Mouse (Mus musculus): ENCODE results near the gene Fbxl16. TPM values are rescaled to one million over a fixed set of nuclear protein-coding genes. Genes with fewer than 3 reads are reported as not detected.

Gene Fbxl16
- polyA plus RNA-seq (2014; fragmentation: Nextera tagmentation; extraction: Ambion mirVana) = 37.2 and 39.8 TPM in 2 replicates

GRCm38 (mm10) chr17:25808789-25809605, at the start of gene Fbxl16:
Gene Fbxl16, plus strand, starts transcription at chr17:25809085.
- H3K27me3 ChIP-seq (ENCODE audit: control insufficient read depth, insufficient read depth, low read length) = no peaks in the 10 kb centered on the region
- peak within 1 kb of the TSS; percentile 99 for H3K27ac ChIP-seq (replicated peaks; ENCODE audit: low read depth, low read length)
- H3K9ac ChIP-seq (replicated peaks; ENCODE audit: low read length) = peak within 1 kb of the TSS; percentile 96
- no peaks in the 10 kb centered on the region for H3K36me3 ChIP-seq (ENCODE audit: control insufficient read depth, insufficient read depth, low read length)
- DNase-seq = peak; percentile 98
- WGBS = under 1% methylated on average over 100 of the region's 100 CpGs
- H3K4me3 ChIP-seq (replicated peaks; ENCODE audit: low read depth, low read length) = peak within 1 kb of the TSS; percentile 86
- peak; percentile 90 for ATAC-seq (ENCODE audit: low FRiP score, low TSS enrichment)
- H3K9me3 ChIP-seq (ENCODE audit: control insufficient read depth, low read length) = no peaks in the 10 kb centered on the region
- H3K4me2 ChIP-seq (ENCODE audit: low read length) = peak within 1 kb of the TSS; percentile 95
- peaks cover 42% of the 10 kb centered on the region for H3K4me1 ChIP-seq (ENCODE audit: control insufficient read depth, insufficient read depth, low read length)

DNA sequence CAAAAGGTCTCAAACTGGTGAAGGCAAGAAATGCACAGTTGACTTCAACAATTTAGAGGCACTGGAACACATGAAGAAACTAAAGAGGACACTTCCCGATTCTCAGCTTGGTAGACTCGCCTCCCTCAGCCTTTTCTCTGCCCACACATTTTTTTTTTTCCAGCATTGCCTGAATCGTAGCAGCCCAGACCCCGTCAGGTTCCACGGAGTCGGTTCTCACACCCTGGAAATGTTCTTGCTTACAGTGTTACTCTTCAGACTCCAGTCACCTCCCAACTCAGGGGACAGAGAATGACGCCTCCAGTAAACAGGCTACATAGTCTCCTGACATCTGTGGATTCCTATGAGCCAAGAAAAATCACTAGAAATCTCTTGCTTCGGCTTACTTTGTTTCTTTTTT, 48.7 kb upstream of the Fbxl16 start:
- Histone ChIP-seq H3K9ac (replicated peaks; ENCODE audit: low read length) (no peak overlapping the region), H3K27me3 (ENCODE audit: control insufficient read depth, insufficient read depth, low read length) (no peaks in the 10 kb centered on the region), H3K4me3 (replicated peaks; ENCODE audit: low read depth, low read length) (no peak overlapping the region), H3K4me1 (ENCODE audit: control insufficient read depth, insufficient read depth, low read length) (no peaks in the 10 kb centered on the region), H3K4me2 (ENCODE audit: low read length) (no peak overlapping the region), H3K27ac (replicated peaks; ENCODE audit: low read depth, low read length) (no peak overlapping the region), H3K9me3 (ENCODE audit: control insufficient read depth, low read length) (no peaks in the 10 kb centered on the region), H3K36me3 (ENCODE audit: control insufficient read depth, insufficient read depth, low read length) (no peaks in the 10 kb centered on the region)
- ATAC-seq (ENCODE audit: low FRiP score, low TSS enrichment) = no peak
- WGBS = 80% methylated on average over 8 of the region's 8 CpGs
- DNase-seq = no peak

GRCm38 (mm10) chr17:25761561-25761970, 47.3 kb upstream of the Fbxl16 start:
- H3K4me1 ChIP-seq (ENCODE audit: control insufficient read depth, insufficient read depth, low read length) = no peaks in the 10 kb centered on the region
- no peak for ATAC-seq (ENCODE audit: low FRiP score, low TSS enrichment)
- 22% methylated on average over 4 of the region's 4 CpGs for WGBS
- H3K9ac ChIP-seq (replicated peaks; ENCODE audit: low read length) = no peak overlapping the region
- no peak overlapping the region for H3K4me3 ChIP-seq (replicated peaks; ENCODE audit: low read depth, low read length)
- no peak overlapping the region for H3K4me2 ChIP-seq (ENCODE audit: low read length)
- H3K9me3 ChIP-seq (ENCODE audit: control insufficient read depth, low read length) = no peaks in the 10 kb centered on the region
- no peak for DNase-seq
- no peaks in the 10 kb centered on the region for H3K36me3 ChIP-seq (ENCODE audit: control insufficient read depth, insufficient read depth, low read length)
- no peaks in the 10 kb centered on the region for H3K27me3 ChIP-seq (ENCODE audit: control insufficient read depth, insufficient read depth, low read length)
- H3K27ac ChIP-seq (replicated peaks; ENCODE audit: low read depth, low read length) = no peak overlapping the region

DNA sequence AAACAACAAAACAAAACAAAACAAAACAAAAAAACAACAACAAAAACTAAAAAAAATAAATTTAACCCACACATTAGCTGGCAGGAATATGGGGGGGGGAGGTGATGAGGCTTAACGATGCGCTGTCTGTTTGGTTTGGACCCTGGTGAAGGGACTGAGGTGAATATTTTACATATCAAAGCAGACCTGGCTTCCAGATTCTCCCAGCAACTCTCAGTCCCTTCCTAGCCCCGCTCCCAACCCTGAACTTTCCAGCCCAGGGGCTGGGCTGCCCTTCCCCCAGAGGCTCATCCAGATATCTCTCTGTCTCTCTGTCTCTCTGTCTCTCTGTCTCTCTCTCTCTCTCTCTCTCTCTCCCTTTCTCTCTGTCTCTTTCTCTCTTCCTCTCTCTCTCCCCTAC, 46.3 kb upstream of the Fbxl16 start:
- H3K9ac ChIP-seq (replicated peaks; ENCODE audit: low read length) = no peak overlapping the region
- H3K4me2 ChIP-seq (ENCODE audit: low read length) = no peak overlapping the region
- no peaks in the 10 kb centered on the region for H3K27me3 ChIP-seq (ENCODE audit: control insufficient read depth, insufficient read depth, low read length)
- ATAC-seq (ENCODE audit: low FRiP score, low TSS enrichment) (no peak), DNase-seq (no peak)
- H3K4me3 ChIP-seq (replicated peaks; ENCODE audit: low read depth, low read length) = no peak overlapping the region
- no peak overlapping the region for H3K27ac ChIP-seq (replicated peaks; ENCODE audit: low read depth, low read length)
- H3K36me3 ChIP-seq (ENCODE audit: control insufficient read depth, insufficient read depth, low read length) = no peaks in the 10 kb centered on the region
- H3K9me3 ChIP-seq (ENCODE audit: control insufficient read depth, low read length) = no peaks in the 10 kb centered on the region
- WGBS = 16% methylated on average over 3 of the region's 3 CpGs
- no peaks in the 10 kb centered on the region for H3K4me1 ChIP-seq (ENCODE audit: control insufficient read depth, insufficient read depth, low read length)

- Histone ChIP-seq H3K4me3 (replicated peaks; ENCODE audit: low read depth, low read length) (no peak overlapping the region), H3K9me3 (ENCODE audit: control insufficient read depth, low read length) (no peaks in the 10 kb centered on the region), H3K27ac (replicated peaks; ENCODE audit: low read depth, low read length) (no peak overlapping the region), H3K27me3 (ENCODE audit: control insufficient read depth, insufficient read depth, low read length) (no peaks in the 10 kb centered on the region), H3K4me2 (ENCODE audit: low read length) (no peak overlapping the region), H3K4me1 (ENCODE audit: control insufficient read depth, insufficient read depth, low read length) (no peaks in the 10 kb centered on the region), H3K9ac (replicated peaks; ENCODE audit: low read length) (no peak overlapping the region), H3K36me3 (ENCODE audit: control insufficient read depth, insufficient read depth, low read length) (no peaks in the 10 kb centered on the region)
- 52% methylated on average over 5 of the region's 5 CpGs for WGBS
- DNase-seq (peak; percentile 57), ATAC-seq (ENCODE audit: low FRiP score, low TSS enrichment) (no peak)
Measured at GRCm38 (mm10) chr17:25765886-25766285, 43.0 kb upstream of the Fbxl16 start.

DNA sequence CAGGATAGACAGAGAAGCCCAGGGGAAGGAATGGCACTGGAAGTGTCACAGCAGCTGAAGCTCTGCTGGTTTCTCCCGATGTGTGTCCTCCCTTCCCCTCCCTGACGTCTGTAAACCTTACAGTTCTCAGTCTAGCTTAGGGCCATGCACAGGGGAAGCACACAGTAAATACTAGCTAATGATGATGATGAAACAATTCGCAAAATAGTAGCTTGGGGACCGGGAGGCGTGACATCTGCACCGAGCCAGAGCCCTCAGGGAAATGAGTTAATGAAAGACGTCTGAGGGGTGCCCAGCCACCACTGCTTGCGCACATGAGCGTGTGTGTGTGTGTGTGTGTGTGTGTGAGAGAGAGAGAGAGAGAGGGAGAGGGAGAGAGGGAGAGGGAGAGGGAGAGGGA, 39.6 kb upstream of the Fbxl16 start:
- Histone ChIP-seq H3K4me1 (ENCODE audit: control insufficient read depth, insufficient read depth, low read length) (peaks cover 5% of the 10 kb centered on the region), H3K9ac (replicated peaks; ENCODE audit: low read length) (no peak overlapping the region), H3K4me2 (ENCODE audit: low read length) (no peak overlapping the region), H3K4me3 (replicated peaks; ENCODE audit: low read depth, low read length) (no peak overlapping the region), H3K36me3 (ENCODE audit: control insufficient read depth, insufficient read depth, low read length) (no peaks in the 10 kb centered on the region), H3K27me3 (ENCODE audit: control insufficient read depth, insufficient read depth, low read length) (no peaks in the 10 kb centered on the region), H3K27ac (replicated peaks; ENCODE audit: low read depth, low read length) (no peak overlapping the region), H3K9me3 (ENCODE audit: control insufficient read depth, low read length) (no peaks in the 10 kb centered on the region)
- no peak for DNase-seq
- 51% methylated on average over 9 of the region's 9 CpGs for WGBS
- no peak for ATAC-seq (ENCODE audit: low FRiP score, low TSS enrichment)

DNA sequence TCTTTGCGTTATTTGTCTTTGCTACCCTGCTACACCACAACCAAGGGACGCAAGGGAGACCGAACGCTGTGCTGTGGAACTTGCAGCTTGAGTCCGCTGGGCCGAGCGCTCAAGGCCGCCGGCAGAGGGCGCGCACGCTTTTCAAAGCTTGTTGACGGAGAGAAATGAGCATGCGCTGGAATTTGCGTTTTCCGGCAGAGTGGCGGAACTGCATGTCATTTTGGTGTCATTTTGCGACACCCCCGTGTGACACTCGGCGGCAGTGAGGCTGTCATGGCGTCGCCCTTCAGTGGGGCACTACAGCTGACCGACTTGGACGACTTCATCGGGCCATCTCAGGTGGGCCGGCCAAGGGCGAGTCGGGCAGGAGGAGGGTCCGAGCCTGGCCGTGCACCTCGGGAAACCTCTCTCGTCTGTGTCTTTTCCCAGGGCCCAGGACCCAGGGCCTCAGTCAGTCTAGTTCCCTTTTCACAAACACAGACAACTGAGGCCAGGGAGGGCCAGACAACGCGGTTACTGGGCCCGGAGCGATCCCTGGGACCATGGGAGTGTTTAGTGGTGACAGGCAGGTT, 35.2 kb upstream of the Fbxl16 start, which contains the start of gene Narfl:
Gene Narfl, plus strand, starts transcription at position 228 of the 572 bp plus-strand sequence.
- 0% methylated on average over 37 of the region's 37 CpGs for WGBS

DNA sequence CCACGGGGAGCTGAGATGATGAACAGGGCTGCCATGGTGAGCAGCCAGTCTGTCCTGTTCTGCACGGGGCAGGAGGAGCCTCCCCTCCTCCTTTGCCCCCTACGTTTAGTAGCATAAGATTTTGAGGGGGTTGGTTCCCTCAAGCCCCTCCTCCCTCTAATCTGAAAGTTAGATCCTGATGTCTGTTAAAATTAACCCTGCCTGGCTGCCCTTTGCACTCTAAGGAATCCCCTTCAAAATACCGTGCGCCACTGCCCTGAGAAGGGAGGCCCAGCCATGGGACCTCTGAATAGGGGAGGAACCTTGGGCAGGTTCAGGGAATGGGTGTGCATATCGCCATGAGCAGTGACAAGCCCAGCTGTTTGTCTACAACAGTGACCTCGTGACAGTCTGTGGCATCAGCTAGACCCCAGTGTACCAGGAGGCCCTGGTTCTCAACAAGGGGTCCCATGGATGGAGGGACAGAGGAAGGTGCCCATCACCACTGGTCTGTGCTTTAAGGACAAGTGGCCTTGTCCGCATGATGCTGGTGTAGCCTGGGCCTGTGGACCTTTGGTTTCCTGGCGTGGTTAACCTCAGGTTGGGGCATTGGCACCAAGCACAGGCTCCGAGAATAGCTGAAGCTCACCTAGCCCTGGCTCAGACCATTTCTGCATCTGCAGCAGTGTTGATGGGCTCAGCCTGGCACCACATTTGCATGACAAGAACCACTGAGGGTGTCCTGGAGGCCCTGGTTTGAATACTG, 33.4 kb upstream of the Fbxl16 start:
- peaks cover 7% of the 10 kb centered on the region for H3K4me1 ChIP-seq (ENCODE audit: control insufficient read depth, insufficient read depth, low read length)
- no peak overlapping the region for H3K9ac ChIP-seq (replicated peaks; ENCODE audit: low read length)
- no peak overlapping the region for H3K4me3 ChIP-seq (replicated peaks; ENCODE audit: low read depth, low read length)
- no peaks in the 10 kb centered on the region; the same call in 1 of the 2 replicates for H3K36me3 ChIP-seq (ENCODE audit: control insufficient read depth, insufficient read depth, low read length)
- H3K9me3 ChIP-seq (ENCODE audit: control insufficient read depth, low read length) = no peaks in the 10 kb centered on the region
- H3K4me2 ChIP-seq (ENCODE audit: low read length) = no peak overlapping the region
- no peaks in the 10 kb centered on the region for H3K27me3 ChIP-seq (ENCODE audit: control insufficient read depth, insufficient read depth, low read length)
- no peak for ATAC-seq (ENCODE audit: low FRiP score, low TSS enrichment)
- H3K27ac ChIP-seq (replicated peaks; ENCODE audit: low read depth, low read length) = no peak overlapping the region
- WGBS = 78% methylated on average over 10 of the region's 10 CpGs
- DNase-seq = no peak

More for the DNA sequence above, 35.2 kb upstream of the Fbxl16 start, which contains the start of gene Narfl:
- ATAC-seq (ENCODE audit: low FRiP score, low TSS enrichment) = peak; percentile 83
- peaks cover 7% of the 10 kb centered on the region for H3K4me1 ChIP-seq (ENCODE audit: control insufficient read depth, insufficient read depth, low read length)
- peak within 1 kb of the TSS; percentile 64 for H3K4me3 ChIP-seq (replicated peaks; ENCODE audit: low read depth, low read length)
- peak within 1 kb of the TSS; percentile 89 for H3K4me2 ChIP-seq (ENCODE audit: low read length)
- no peak within 1 kb of the TSS for H3K27ac ChIP-seq (replicated peaks; ENCODE audit: low read depth, low read length)
- no peaks in the 10 kb centered on the region for H3K27me3 ChIP-seq (ENCODE audit: control insufficient read depth, insufficient read depth, low read length)
- peak within 1 kb of the TSS; percentile 72 for H3K9ac ChIP-seq (replicated peaks; ENCODE audit: low read length)
- no peaks in the 10 kb centered on the region; the same call in 1 of the 2 replicates for H3K36me3 ChIP-seq (ENCODE audit: control insufficient read depth, insufficient read depth, low read length)
- no peaks in the 10 kb centered on the region for H3K9me3 ChIP-seq (ENCODE audit: control insufficient read depth, low read length)
- peak; percentile 99 for DNase-seq

All from midbrain, embryonic 14.5 days (tissue).